Comparison of ENCODE assay signal across 8 mouse cellular contexts in genomic region chr12:80260744-80261695, GRCm38 (mm10). TPM values are rescaled to one million over a fixed set of nuclear protein-coding genes. Genes with fewer than 3 reads are reported as not detected.
DNase-seq lines count a peak whose midpoint lies in the region; ATAC-seq and TF ChIP-seq lines count a peak whose summit lies in the region.

No protein-coding gene starts in this region.

- TF ChIP-seq CTCF in thymus, adult 2 months (IDR thresholded peaks at IDR 0.05; ENCODE audit: borderline replicate concordance, control insufficient read depth, extremely low read depth, insufficient read depth, low read length, poor library complexity) = no peak

- peak; percentile 34 for ATAC-seq in forebrain, embryonic 11.5 days (replicated peaks; ENCODE audit: low FRiP score)
- no peak for ATAC-seq in megakaryocyte-erythroid progenitor cell, adult 5-6 weeks (replicated peaks; ENCODE audit: low FRiP score, low TSS enrichment, poor library complexity, severe bottlenecking)
- ATAC-seq in monocyte, adult 5-6 weeks (replicated peaks; ENCODE audit: insufficient number of reproducible peaks, low FRiP score, low TSS enrichment, poor library complexity, severe bottlenecking) = no peak

- H3K9me3 ChIP-seq in forebrain, embryonic 11.5 days (ENCODE audit: control insufficient read depth, low read length) = no peaks in the 10 kb centered on the region

- no peak for DNase-seq in thymus, adult 2 months
- DNase-seq in thymus, postnatal 4 days = no peak
- peak; percentile 56 for DNase-seq in forebrain, embryonic 11.5 days (ENCODE audit: low spot score)
- DNase-seq in kidney, postnatal 14 days = peak; percentile 81
- peak; percentile 75 to 81 for DNase-seq in lung, postnatal 4 days
- DNase-seq in layer of hippocampus, adult 18-20 months (ENCODE audit: low spot score in 2 of 2) = no peak

- H3K27me3 ChIP-seq in thymus, adult 2 months (ENCODE audit: control insufficient read depth, insufficient read depth, low read length) = no peaks in the 10 kb centered on the region
- H3K27me3 ChIP-seq in forebrain, embryonic 11.5 days (ENCODE audit: control insufficient read depth, insufficient read depth, low read length) = no peaks in the 10 kb centered on the region

- peaks cover 34% of the 10 kb centered on the region for H3K4me1 ChIP-seq in thymus, adult 2 months (replicated peaks; ENCODE audit: control insufficient read depth, insufficient read depth, low read length)
- H3K4me1 ChIP-seq in forebrain, embryonic 11.5 days (replicated peaks; ENCODE audit: control insufficient read depth, insufficient read depth, low read length) = peaks cover 4% of the 10 kb centered on the region; the same call in 1 of the 2 replicates

- H3K4me2 ChIP-seq in forebrain, embryonic 11.5 days (ENCODE audit: low read depth, low read length, severe bottlenecking) = peak overlapping the region; percentile 80

- WGBS in thymus, adult 2 months = 36% methylated on average over 25 of the region's 25 CpGs
- WGBS in forebrain, embryonic 11.5 days = 12% methylated on average over 25 of the region's 25 CpGs

- peak overlapping the region; percentile 2; the same call in 1 of the 2 replicates for H3K27ac ChIP-seq in thymus, adult 2 months (ENCODE audit: control insufficient read depth, insufficient read depth, low read length)
- peak overlapping the region; percentile 46; the same call in 1 of the 2 replicates for H3K27ac ChIP-seq in forebrain, embryonic 11.5 days (ENCODE audit: low read depth, low read length)

- no peaks in the 10 kb centered on the region for H3K36me3 ChIP-seq in thymus, adult 2 months (ENCODE audit: control insufficient read depth, insufficient read depth, low read length)
- H3K36me3 ChIP-seq in forebrain, embryonic 11.5 days (ENCODE audit: control insufficient read depth, insufficient read depth, low read length) = no peaks in the 10 kb centered on the region

- H3K9ac ChIP-seq in forebrain, embryonic 11.5 days (ENCODE audit: low read length) = peak overlapping the region; percentile 83

- TF ChIP-seq POLR2A in thymus, adult 2 months (IDR thresholded peaks at IDR 0.05; ENCODE audit: control insufficient read depth, extremely low read depth, insufficient read depth, low read length, poor library complexity) = no peak

- peak overlapping the region; percentile 80 for H3K4me3 ChIP-seq in thymus, adult 2 months (ENCODE audit: control insufficient read depth, insufficient read depth, low read length)
- peak overlapping the region; percentile 72 for H3K4me3 ChIP-seq in forebrain, embryonic 11.5 days (ENCODE audit: low read depth, low read length)

RNA-seq across cellular contexts. Expression of gene Actn1, which starts 0.8 kb away (rescaled TPM):
- 153 and 158 TPM in 2 replicates for polyA plus RNA-seq in thymus, adult 2 months (2012; rRNA removed)
- polyA plus RNA-seq in forebrain, embryonic 11.5 days (2014; fragmentation: Nextera tagmentation; extraction: Ambion mirVana) = 27.2 and 29.5 TPM in 2 replicates
- total RNA-seq in megakaryocyte-erythroid progenitor cell, adult 5-6 weeks (2014; fragmentation: Nextera tagmentation) = 0.96 and 7.6 TPM in 2 replicates
- 4.9 and 7.2 TPM in 2 replicates for total RNA-seq in megakaryocyte-erythroid progenitor cell, adult 5-6 weeks (2017)
- 100 to 1,000 TPM in 1 of 2 experiments, 10 to 100 TPM in 1; 92.7 to 100 TPM for total RNA-seq in layer of hippocampus, adult 18-20 months (2021)
- 4.9 to 18.8 TPM (median 7.8 TPM) in 3 replicates for total RNA-seq in monocyte, adult 5-6 weeks (2017)

Comparison
In these comparisons a context has a peak if more than half of its experiments do, and no peak if none do; other contexts are left out.
1. DNase-seq: peak in forebrain, embryonic 11.5 days (single experiment), kidney, postnatal 14 days (single experiment) and lung, postnatal 4 days (2 of 2); none in thymus, adult 2 months (single experiment), thymus, postnatal 4 days (single experiment) and layer of hippocampus, adult 18-20 months (0 of 2).